In genomic region chr19:5424092-5424781, GRCm38 (mm10) we compare ENCODE assay signal across 9 mouse cellular contexts. TPM values are rescaled to one million over a fixed set of nuclear protein-coding genes. Genes with fewer than 3 reads are reported as not detected.
DNase-seq lines count a peak whose midpoint lies in the region; ATAC-seq and TF ChIP-seq lines count a peak whose summit lies in the region.
"Had no signal": no experiment of that assay in that cellular context is flagged by ENCODE, and none has a peak within 500 bp of the region (broad histone marks: within the 10 kb centered on the region; RNA-seq: fewer than 3 reads in every experiment).

No protein-coding gene starts in this region.

- H3K27ac ChIP-seq in bone marrow, adult 2 months (ENCODE audit: control insufficient read depth, insufficient read depth, low read depth, low read length, poor library complexity), result peak overlapping the region; percentile 86
- peak overlapping the region; percentile 94 for H3K27ac ChIP-seq in heart, embryonic 16.5 days (ENCODE audit: low read length)

- ATAC-seq in erythroid progenitor cell, adult 5-6 weeks (replicated peaks; ENCODE audit: low FRiP score, poor library complexity, severe bottlenecking), result peak; percentile 23
- peak; percentile 66 for ATAC-seq in heart, embryonic 16.5 days (replicated peaks; ENCODE audit: extremely low read depth, insufficient read depth, low FRiP score)

- TF ChIP-seq POLR2A in bone marrow, adult 2 months (IDR thresholded peaks at IDR 0.05; ENCODE audit: borderline replicate concordance, control insufficient read depth, low read depth, low read length), result no peak

- no peak for TF ChIP-seq CTCF in E14TG2a.4 (conservative IDR thresholded peaks at IDR 0.05; ENCODE audit: low read length)
- TF ChIP-seq CTCF in bone marrow, adult 2 months (IDR thresholded peaks at IDR 0.05; ENCODE audit: control insufficient read depth, insufficient read depth, low read length), result no peak

- H3K4me1 ChIP-seq in E14TG2a.4 (replicated peaks; ENCODE audit: low read depth, low read length), result peaks cover 53% of the 10 kb centered on the region
- H3K4me1 ChIP-seq in bone marrow, adult 2 months (ENCODE audit: control insufficient read depth, insufficient read depth, low read length), result no peaks in the 10 kb centered on the region; the same call in 1 of the 2 replicates
- H3K4me1 ChIP-seq in heart, embryonic 16.5 days (ENCODE audit: control insufficient read depth, insufficient read depth, low read length), result peaks cover 23% of the 10 kb centered on the region

- under 1% methylated on average over 47 of the region's 48 CpGs for WGBS in bone marrow, adult 2 months
- under 1% methylated on average over 40 of the region's 48 CpGs for WGBS in heart, embryonic 16.5 days

- peak overlapping the region; percentile 88 for H3K9ac ChIP-seq in heart, embryonic 16.5 days (ENCODE audit: low read length)

- peak overlapping the region; percentile 92 for H3K4me3 ChIP-seq in E14TG2a.4 (replicated peaks; ENCODE audit: low read length)
- H3K4me3 ChIP-seq in bone marrow, adult 2 months (replicated peaks; ENCODE audit: control insufficient read depth, low read depth, low read length), result peak overlapping the region; percentile 66
- H3K4me3 ChIP-seq in heart, embryonic 16.5 days (ENCODE audit: low read length), result peak overlapping the region; percentile 90

- peak; percentile 90 for DNase-seq in kidney, postnatal 14 days
- peak; percentile 91 for DNase-seq in lung, postnatal 25 days (ENCODE audit: low spot score)
- peak; percentile 80 for DNase-seq in retina, postnatal 1 day
- DNase-seq in urinary bladder, adult 18-20 months (ENCODE audit: low spot score in 2 of 2), result peak; percentile 63 to 80

- peak overlapping the region; percentile 81 for H3K4me2 ChIP-seq in heart, embryonic 16.5 days (ENCODE audit: low read depth, low read length)

- no peaks in the 10 kb centered on the region for H3K27me3 ChIP-seq in E14TG2a.4 (ENCODE audit: insufficient read depth, low read length)
- H3K27me3 ChIP-seq in heart, embryonic 16.5 days (ENCODE audit: control insufficient read depth, insufficient read depth, low read length), result no peaks in the 10 kb centered on the region

- H3K9me3 ChIP-seq in E14TG2a.4 (ENCODE audit: low read length), result no peaks in the 10 kb centered on the region
- H3K9me3 ChIP-seq in heart, embryonic 16.5 days (replicated peaks; ENCODE audit: control insufficient read depth, low read length), result no peaks in the 10 kb centered on the region

- H3K36me3 ChIP-seq in E14TG2a.4 (ENCODE audit: insufficient read depth, low read length), result peaks cover 54% of the 10 kb centered on the region
- peaks cover 21% of the 10 kb centered on the region for H3K36me3 ChIP-seq in heart, embryonic 16.5 days (ENCODE audit: control insufficient read depth, insufficient read depth)

RNA-seq across cellular contexts. Expression of gene Drap1, which starts 0.5 kb away (rescaled TPM):
- 169 and 195 TPM in 2 replicates for polyA plus RNA-seq in bone marrow, adult 2 months (2011; ENCODE audit: insufficient read depth, insufficient read length, low replicate concordance, missing spikeins)
- total RNA-seq in erythroid progenitor cell, adult 5-6 weeks (2015; ENCODE audit: low replicate concordance), result 22.3 and 31.0 TPM in 2 replicates
- total RNA-seq in erythroid progenitor cell, adult 5-6 weeks (2017; ENCODE audit: low replicate concordance), result 8.3 and 25.4 TPM in 2 replicates
- 219 and 232 TPM in 2 replicates for polyA plus RNA-seq in heart, embryonic 16.5 days (2015; fragmentation: Nextera tagmentation; extraction: Ambion mirVana)

RNA-seq across cellular contexts. Expression of gene AI837181, which starts 0.7 kb away (rescaled TPM):
- 7.0 and 21.5 TPM in 2 replicates for polyA plus RNA-seq in bone marrow, adult 2 months (2011; ENCODE audit: insufficient read depth, insufficient read length, low replicate concordance, missing spikeins)
- 11.7 and 16.2 TPM in 2 replicates for total RNA-seq in erythroid progenitor cell, adult 5-6 weeks (2015; ENCODE audit: low replicate concordance)
- total RNA-seq in erythroid progenitor cell, adult 5-6 weeks (2017; ENCODE audit: low replicate concordance), result 1.9 and 13.7 TPM in 2 replicates
- polyA plus RNA-seq in heart, embryonic 16.5 days (2015; fragmentation: Nextera tagmentation; extraction: Ambion mirVana), result 34.6 and 41.8 TPM in 2 replicates

RNA-seq across cellular contexts. Expression of gene Tsga10ip, which starts 21.9 kb away (rescaled TPM):
- polyA plus RNA-seq in bone marrow, adult 2 months (2011; ENCODE audit: insufficient read depth, insufficient read length, low replicate concordance, missing spikeins), result not detected in 2 replicates
- not detected in 2 replicates for total RNA-seq in erythroid progenitor cell, adult 5-6 weeks (2015; ENCODE audit: low replicate concordance)
- total RNA-seq in erythroid progenitor cell, adult 5-6 weeks (2017; ENCODE audit: low replicate concordance), result not detected in 2 replicates
- 1.6 and 2.1 TPM in 2 replicates for polyA plus RNA-seq in heart, embryonic 16.5 days (2015; fragmentation: Nextera tagmentation; extraction: Ambion mirVana)
- total RNA-seq: gastrocnemius, postnatal 4 days had no signal

RNA-seq across cellular contexts. Expression of gene Fosl1, which starts 23.1 kb away (rescaled TPM):
- polyA plus RNA-seq in bone marrow, adult 2 months (2011; ENCODE audit: insufficient read depth, insufficient read length, low replicate concordance, missing spikeins), result not detected in 2 replicates
- not detected in 2 replicates for total RNA-seq in erythroid progenitor cell, adult 5-6 weeks (2015; ENCODE audit: low replicate concordance)
- total RNA-seq in erythroid progenitor cell, adult 5-6 weeks (2017; ENCODE audit: low replicate concordance), result not detected in 2 replicates
- 0.16 TPM in 1 of 2 replicates, not detected in the other for polyA plus RNA-seq in heart, embryonic 16.5 days (2015; fragmentation: Nextera tagmentation; extraction: Ambion mirVana)
- total RNA-seq: gastrocnemius, postnatal 4 days had no signal

RNA-seq across cellular contexts. Expression of gene Ccdc85b, which starts 33.5 kb away (rescaled TPM):
- 4.3 and 8.0 TPM in 2 replicates for polyA plus RNA-seq in bone marrow, adult 2 months (2011; ENCODE audit: insufficient read depth, insufficient read length, low replicate concordance, missing spikeins)
- total RNA-seq in erythroid progenitor cell, adult 5-6 weeks (2015; ENCODE audit: low replicate concordance), result not detected in 2 replicates
- total RNA-seq in erythroid progenitor cell, adult 5-6 weeks (2017; ENCODE audit: low replicate concordance), result 1.2 TPM in 1 of 2 replicates, not detected in the other
- polyA plus RNA-seq in heart, embryonic 16.5 days (2015; fragmentation: Nextera tagmentation; extraction: Ambion mirVana), result 7.6 and 8.0 TPM in 2 replicates

Comparison
In these comparisons a context has a peak if more than half of its experiments do, and no peak if none do; other contexts are left out.
1. Peak in every context shown above with its lines: DNase-seq, ATAC-seq, H3K4me3 ChIP-seq and H3K27ac ChIP-seq.